Mouse (Mus musculus): ENCODE measurements around the gene Rtp2. TPM values are rescaled to one million over a fixed set of nuclear protein-coding genes. Genes with fewer than 3 reads are reported as not detected.

The Rtp2 gene
- total RNA-seq (2021): not detected
- long read RNA-seq, experiment 1: 0 reads
- long read RNA-seq, experiment 2: 0 reads

DNA sequence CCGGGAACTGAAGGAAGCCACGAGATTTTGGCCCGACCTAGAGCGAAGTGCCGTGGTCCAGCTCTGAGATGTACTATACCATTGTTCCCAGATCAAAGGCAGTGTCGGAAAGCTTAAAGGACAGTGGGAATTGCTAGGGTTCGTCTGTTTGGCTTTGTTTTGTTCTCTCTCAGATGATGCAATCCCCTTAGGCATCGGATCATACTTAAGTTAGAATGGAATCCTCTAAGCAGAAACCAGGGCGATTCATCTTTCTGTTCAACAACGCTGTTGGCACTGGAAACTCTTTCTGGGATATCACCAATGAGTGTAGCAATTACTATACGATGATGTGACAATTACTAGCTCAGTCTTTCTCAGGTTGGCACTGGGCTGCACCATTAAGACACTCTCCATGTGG, at the start of gene Rtp2:
TSS of gene Rtp2 (minus strand) at position 101 of the 400 bp plus-strand sequence.
- DNase-seq (ENCODE audit: low spot score in 2 of 2): no peak

GRCm38 (mm10) chr16:23980991-23981720, 49.0 kb upstream of the Rtp2 start:
- DNase-seq (ENCODE audit: low spot score in 2 of 2): peak in 1 of 2 experiments; percentile 54

DNA sequence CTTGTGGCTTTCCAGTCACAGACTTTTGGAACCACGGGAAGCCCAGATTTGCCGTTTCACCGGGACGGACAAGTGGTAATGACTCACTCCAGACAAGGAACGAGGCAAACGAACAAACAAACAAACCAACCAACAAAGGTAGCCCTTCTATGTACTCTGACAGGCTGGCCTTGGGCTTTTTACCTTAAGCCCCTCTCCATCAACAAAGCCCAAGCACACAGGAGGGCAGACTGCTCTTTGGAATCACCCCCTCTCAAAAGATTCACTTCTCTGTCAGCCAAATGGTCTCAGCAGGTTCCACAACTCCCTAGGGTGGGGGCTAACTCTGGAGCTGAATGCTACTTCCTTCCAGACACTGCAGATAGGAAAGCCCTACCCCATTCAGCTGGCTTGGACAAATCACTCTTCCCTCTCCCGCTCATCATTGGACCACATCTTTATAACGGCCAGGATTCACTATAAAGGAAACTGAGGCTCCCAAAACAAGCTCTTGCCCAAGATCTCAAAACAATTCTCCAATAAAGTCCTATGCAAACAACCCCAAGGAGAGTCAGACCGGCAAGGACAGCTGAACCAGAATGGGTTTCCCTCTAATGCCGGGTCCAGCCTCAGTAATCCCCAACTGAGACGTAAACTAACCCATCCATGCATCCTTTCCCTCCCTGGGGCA, 48.1 kb upstream of the Rtp2 start:
- DNase-seq (ENCODE audit: low spot score in 2 of 2): no peak

- no peak for DNase-seq (ENCODE audit: low spot score in 2 of 2)
Observed at GRCm38 (mm10) chr16:23979446-23979845, 47.3 kb upstream of the Rtp2 start.

DNA sequence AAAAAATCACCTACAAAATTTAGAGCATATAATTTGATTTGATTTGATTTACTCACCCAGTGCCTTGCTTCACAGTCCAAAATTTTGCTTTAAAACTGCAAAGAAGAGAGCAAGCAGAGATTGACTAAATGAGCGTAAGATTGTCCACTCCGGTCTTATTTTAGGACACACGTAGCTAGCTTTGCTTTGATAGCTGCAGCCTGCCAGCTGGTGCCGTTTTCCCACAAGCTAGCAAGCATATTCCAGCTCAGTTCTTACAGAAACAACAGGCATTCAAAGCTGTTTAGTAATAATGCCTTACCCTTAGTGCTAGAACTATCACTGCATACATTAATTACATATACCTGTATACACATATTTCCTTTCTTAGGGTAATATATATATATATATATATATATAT, 46.3 kb upstream of the Rtp2 start:
- DNase-seq (ENCODE audit: low spot score in 2 of 2): no peak

DNA sequence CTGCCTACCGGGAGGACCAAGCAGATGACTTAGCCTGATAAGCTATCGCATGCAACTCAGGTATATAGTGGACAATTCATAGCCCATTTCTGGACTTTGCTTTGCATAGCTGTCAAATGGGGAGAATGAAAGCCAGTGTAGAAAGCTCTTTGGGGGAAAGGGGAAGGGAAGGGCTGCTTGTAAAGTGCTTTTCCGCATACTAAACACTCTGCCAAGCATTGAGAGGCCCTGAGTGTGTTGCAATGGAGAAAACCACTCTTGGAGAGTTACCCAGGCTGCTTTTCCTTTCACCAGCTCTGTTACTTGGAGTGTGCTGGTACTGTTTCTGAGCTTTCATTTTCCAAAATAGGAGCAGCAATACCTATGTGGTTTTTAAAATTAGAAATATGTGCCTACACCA, 45.5 kb upstream of the Rtp2 start:
- DNase-seq (ENCODE audit: low spot score in 2 of 2): no peak

GRCm38 (mm10) chr16:23976196-23976595, 44.0 kb upstream of the Rtp2 start:
- no peak for DNase-seq (ENCODE audit: low spot score in 2 of 2)

GRCm38 (mm10) chr16:23973635-23974367, 41.6 kb upstream of the Rtp2 start:
- DNase-seq (ENCODE audit: low spot score in 2 of 2): no peak

- DNase-seq (ENCODE audit: low spot score in 2 of 2): no peak
Observed at GRCm38 (mm10) chr16:23972901-23973300, 40.7 kb upstream of the Rtp2 start.

DNA sequence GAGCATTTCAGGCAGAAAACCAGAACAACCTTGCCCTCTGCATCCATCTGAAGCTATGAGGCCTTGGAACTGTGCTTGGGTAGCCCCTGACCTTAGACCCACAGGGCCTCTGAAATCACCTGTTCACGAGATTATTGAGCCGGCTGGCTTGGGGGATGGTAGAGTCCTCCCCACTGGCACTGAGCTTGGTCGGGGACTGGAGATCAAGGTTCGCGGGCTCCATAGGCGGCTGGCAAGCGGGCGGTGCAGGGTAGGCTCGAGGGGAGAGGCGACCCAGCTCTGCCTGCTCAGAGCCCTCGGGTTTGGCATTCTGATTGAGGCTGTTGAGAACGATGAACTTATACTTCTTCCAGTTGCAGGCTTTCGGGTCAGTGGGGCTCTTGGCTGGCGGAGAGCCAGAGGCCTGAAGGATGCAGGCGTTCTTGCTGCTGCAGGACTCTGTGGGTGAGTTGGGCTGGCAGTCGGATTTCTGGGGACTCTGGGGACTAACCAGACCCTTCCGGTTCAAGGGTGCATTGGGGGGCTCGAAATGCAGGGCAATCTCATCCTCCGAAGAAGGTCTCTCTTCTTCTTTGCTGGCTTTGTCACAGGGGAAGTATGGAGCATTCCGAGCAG, 40.0 kb upstream of the Rtp2 start:
- no peak for DNase-seq (ENCODE audit: low spot score in 2 of 2)

DNA sequence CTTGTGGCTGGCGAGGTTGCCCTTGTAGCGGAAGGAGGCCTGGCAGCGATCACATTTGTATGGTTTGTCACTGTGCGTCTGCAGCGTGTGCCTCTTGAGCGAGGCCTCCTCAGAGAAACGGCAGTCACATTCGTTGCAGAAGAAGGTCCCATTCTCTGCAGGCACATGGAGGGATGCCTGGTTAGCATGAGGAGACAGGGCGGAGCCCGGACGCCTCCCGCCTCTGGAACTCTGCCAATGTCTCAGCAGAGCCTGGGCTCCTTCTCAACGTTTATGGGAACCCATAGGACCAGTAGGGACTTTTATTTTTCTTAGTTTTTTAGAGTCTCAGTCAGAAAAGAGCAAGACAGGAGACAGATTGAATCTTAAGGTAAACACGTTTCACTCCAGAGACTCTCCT, 37.7 kb upstream of the Rtp2 start:
- no peak for DNase-seq (ENCODE audit: low spot score in 2 of 2)

- DNase-seq (ENCODE audit: low spot score in 2 of 2): no peak
Observed at GRCm38 (mm10) chr16:23968888-23969287, 36.7 kb upstream of the Rtp2 start.

DNA sequence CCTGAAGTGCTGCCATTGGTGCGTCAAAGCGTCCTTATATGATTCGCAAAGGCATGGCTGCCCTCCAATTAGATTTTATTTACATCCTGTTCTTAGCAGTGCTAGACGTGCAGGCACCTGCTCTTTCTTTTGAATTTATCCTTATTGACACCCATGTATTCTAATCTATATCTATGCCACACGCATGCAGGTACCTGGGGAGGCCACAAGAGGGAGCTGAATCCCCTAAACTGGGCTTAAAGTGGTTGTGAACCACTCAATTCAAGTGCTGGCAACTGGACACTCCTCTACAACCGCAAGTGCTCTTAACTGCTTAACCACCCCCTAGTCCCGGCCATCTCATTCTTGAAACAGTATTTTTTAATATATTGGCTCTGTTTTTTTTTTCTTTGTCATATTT, 35.1 kb upstream of the Rtp2 start:
- no peak for DNase-seq (ENCODE audit: low spot score in 2 of 2)

DNA sequence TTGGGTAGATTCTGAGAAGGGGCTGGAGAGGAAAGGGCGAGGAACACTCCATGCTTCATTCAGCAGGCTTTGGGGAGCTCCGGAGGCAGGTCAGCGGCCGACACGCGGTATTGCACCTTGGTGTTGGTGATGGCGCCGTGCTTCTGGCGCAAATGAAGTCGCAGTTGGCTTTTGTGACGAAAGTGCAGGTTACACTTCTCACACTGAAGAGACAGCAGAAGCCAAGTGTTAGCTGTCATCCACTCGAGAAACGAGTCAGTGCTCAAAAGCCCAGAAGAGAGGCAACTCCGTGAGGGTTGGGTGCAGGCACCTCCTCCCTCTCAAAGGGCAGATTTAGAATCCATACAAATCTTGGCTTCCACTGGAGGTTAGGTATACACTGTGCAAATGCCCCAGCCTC, 33.9 kb upstream of the Rtp2 start:
- DNase-seq (ENCODE audit: low spot score in 2 of 2): no peak

- DNase-seq (ENCODE audit: low spot score in 2 of 2): no peak
Observed at GRCm38 (mm10) chr16:23964706-23965367, 32.6 kb upstream of the Rtp2 start.

- DNase-seq (ENCODE audit: low spot score in 2 of 2): no peak
Observed at GRCm38 (mm10) chr16:23963896-23964668, 31.9 kb upstream of the Rtp2 start.

DNA sequence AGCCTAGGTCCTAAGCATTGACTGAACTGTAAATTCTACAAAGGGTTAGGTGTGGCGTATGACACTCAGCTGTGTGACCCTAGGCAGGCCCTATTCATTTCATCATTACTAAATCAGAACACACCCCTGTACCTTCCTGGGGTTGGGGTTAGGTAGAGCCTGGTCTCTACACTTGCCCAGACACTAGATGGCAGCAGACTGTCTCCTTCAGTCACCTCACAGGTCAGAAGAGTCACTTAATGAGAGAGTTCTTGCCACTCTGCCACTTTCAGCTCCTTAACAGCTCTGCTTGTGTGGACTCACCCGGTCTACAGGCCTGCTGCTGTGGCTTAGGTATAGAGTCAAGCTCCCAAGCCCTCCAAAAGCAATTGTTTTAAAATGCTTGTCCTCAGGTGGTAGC, 30.2 kb upstream of the Rtp2 start:
- no peak for DNase-seq (ENCODE audit: low spot score in 2 of 2)

DNA sequence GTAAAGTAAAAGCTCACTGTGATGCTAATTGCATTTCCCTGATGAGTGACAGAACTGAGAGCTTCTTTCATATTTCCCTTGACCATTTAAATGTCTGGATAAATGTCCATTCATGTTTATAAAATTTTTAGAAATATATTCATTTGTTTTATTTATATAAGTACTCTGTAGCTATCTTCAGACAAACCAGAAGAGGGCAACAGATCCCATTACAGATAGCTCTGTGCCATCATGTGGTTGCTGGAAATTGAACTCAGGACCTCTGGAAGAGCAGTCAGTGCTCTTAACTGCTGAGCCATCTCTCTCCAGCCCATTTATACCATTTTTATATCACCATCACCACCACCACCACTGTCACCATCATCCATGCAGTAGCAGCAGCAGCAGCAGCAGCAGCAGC, 26.7 kb upstream of the Rtp2 start:
- DNase-seq (ENCODE audit: low spot score in 2 of 2): no peak

DNA sequence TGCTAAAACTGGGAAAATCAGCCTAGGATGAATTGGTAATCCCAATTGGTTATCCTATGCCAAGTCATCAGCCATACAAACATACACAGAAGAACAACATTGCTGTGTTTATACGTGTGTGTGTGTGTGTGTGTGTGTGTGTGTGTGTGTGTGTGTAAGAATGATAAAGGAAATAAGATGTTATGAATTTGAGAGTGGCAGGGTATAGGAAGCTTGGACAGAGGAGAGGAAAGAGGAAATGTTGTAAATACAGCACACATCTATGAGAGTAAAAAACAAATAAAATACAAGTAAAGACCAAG, 21.7 kb upstream of the Rtp2 start:
- DNase-seq (ENCODE audit: low spot score in 2 of 2): no peak

DNA sequence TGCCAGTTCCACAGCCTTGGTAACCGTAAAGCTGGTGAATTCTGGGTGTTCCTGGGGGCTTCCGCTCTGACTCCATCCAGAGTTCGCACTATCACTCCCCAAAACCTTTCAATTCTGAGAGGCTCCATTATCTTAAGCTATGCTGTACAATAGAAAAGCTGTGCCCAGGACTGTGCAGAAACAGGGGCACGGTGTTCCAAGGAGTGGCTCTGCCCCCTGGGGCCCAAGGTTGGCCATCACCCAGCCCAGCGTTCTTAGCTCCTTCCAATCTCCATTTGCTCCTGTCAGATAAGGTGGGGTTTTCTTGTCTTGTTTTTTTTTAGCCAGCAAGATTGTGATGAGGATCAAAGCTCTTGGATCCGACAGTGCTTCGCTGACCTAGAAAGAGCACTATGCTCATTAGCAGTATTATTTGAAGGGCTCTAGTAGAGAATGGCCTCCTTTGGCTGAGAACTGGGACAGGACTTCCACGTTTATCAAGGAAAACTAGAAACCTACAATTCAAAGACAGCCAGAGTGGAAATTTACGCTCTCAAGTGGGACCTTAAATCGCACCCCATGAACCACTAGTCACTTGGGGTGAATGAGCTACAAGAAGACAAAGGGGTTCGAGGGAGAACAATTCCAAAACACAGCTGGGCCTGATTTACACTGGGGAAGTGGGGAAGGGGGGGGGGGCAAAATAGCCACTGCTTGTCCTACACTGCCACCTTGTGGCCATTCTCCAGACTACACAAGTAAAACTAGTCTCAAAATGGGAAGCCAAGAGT, 21.2 kb upstream of the Rtp2 start:
- peak; percentile 54 to 61 for DNase-seq (ENCODE audit: low spot score in 2 of 2)

All from adrenal gland, adult 18-20 months (tissue).